Comparison of ENCODE assay signal across 8 mouse cellular contexts in genomic region chr11:49794342-49795144, GRCm38 (mm10). TPM values are rescaled to one million over a fixed set of nuclear protein-coding genes. Genes with fewer than 3 reads are reported as not detected.
DNase-seq lines count a peak whose midpoint lies in the region; ATAC-seq lines count a peak whose summit lies in the region.

No protein-coding gene starts in this region.

- H3K4me3 ChIP-seq in embryonic facial prominence, embryonic 11.5 days (ENCODE audit: low read depth, low read length): peak overlapping the region; percentile 61
- H3K4me3 ChIP-seq in lung, embryonic 15.5 days: peak overlapping the region; percentile 50

- DNase-seq in right cerebral cortex, postnatal 14 days: peak; percentile 9
- DNase-seq in right cerebral cortex, postnatal 36 days (ENCODE audit: low spot score in 2 of 2): no peak
- peak; percentile 75 for DNase-seq in embryonic facial prominence, embryonic 11.5 days (ENCODE audit: low spot score)
- peak; percentile 39 to 41 for DNase-seq in heart, adult 9 months (ENCODE audit: low spot score in 2 of 2)
- peak; percentile 36 for DNase-seq in kidney, adult 18-20 months
- DNase-seq in ovary, postnatal 10 days (ENCODE audit: low spot score): peak; percentile 4
- no peak for DNase-seq in cerebellum, postnatal 36 days

- peak; percentile 78 for ATAC-seq in embryonic facial prominence, embryonic 11.5 days (replicated peaks; ENCODE audit: insufficient number of reproducible peaks, low FRiP score, low TSS enrichment, low read depth)
- ATAC-seq in lung, embryonic 15.5 days (ENCODE audit: borderline replicate concordance, extremely low read depth, low FRiP score, low TSS enrichment): peak; percentile 60; the same call in 1 of the 2 replicates

- H3K9ac ChIP-seq in embryonic facial prominence, embryonic 11.5 days (replicated peaks; ENCODE audit: low read length): peak overlapping the region; percentile 74
- peak overlapping the region; percentile 65 for H3K9ac ChIP-seq in lung, embryonic 15.5 days

- peak overlapping the region; percentile 94 for H3K4me2 ChIP-seq in embryonic facial prominence, embryonic 11.5 days (ENCODE audit: low read depth, low read length)
- peak overlapping the region; percentile 94 for H3K4me2 ChIP-seq in lung, embryonic 15.5 days

- H3K36me3 ChIP-seq in embryonic facial prominence, embryonic 11.5 days (replicated peaks; ENCODE audit: control insufficient read depth, insufficient read depth, low read depth, low read length): no peaks in the 10 kb centered on the region
- no peaks in the 10 kb centered on the region for H3K36me3 ChIP-seq in lung, embryonic 15.5 days

- no peaks in the 10 kb centered on the region for H3K4me1 ChIP-seq in embryonic facial prominence, embryonic 11.5 days (ENCODE audit: control insufficient read depth, insufficient read depth, low read length)
- peaks cover 16% of the 10 kb centered on the region for H3K4me1 ChIP-seq in lung, embryonic 15.5 days

- no peaks in the 10 kb centered on the region for H3K27me3 ChIP-seq in embryonic facial prominence, embryonic 11.5 days (ENCODE audit: control insufficient read depth, insufficient read depth, low read length)
- H3K27me3 ChIP-seq in lung, embryonic 15.5 days: peaks cover 4% of the 10 kb centered on the region; the same call in 1 of the 2 replicates

- no peaks in the 10 kb centered on the region for H3K9me3 ChIP-seq in embryonic facial prominence, embryonic 11.5 days (replicated peaks; ENCODE audit: control insufficient read depth, low read length)
- H3K9me3 ChIP-seq in lung, embryonic 15.5 days: no peaks in the 10 kb centered on the region

- peak overlapping the region; percentile 47; the same call in 1 of the 2 replicates for H3K27ac ChIP-seq in embryonic facial prominence, embryonic 11.5 days (replicated peaks; ENCODE audit: low read depth, low read length)
- peak overlapping the region; percentile 53; the same call in 1 of the 2 replicates for H3K27ac ChIP-seq in lung, embryonic 15.5 days

- WGBS in embryonic facial prominence, embryonic 11.5 days: under 1% methylated on average over 45 of the region's 45 CpGs
- under 1% methylated on average over 43 of the region's 45 CpGs for WGBS in lung, embryonic 15.5 days

RNA-seq across cellular contexts. Expression of gene Gfpt2, which starts 0.6 kb away (rescaled TPM):
- 26.1 and 28.1 TPM in 2 replicates for polyA plus RNA-seq in embryonic facial prominence, embryonic 11.5 days (2014; fragmentation: Nextera tagmentation; extraction: Ambion mirVana)
- 10.3 and 10.6 TPM in 2 replicates for polyA plus RNA-seq in lung, embryonic 15.5 days (2015; fragmentation: Nextera tagmentation; extraction: Ambion mirVana)

RNA-seq across cellular contexts. Expression of gene Mapk9, which starts 52.0 kb away (rescaled TPM):
- polyA plus RNA-seq in embryonic facial prominence, embryonic 11.5 days (2014; fragmentation: Nextera tagmentation; extraction: Ambion mirVana): 43.1 and 43.7 TPM in 2 replicates
- polyA plus RNA-seq in lung, embryonic 15.5 days (2015; fragmentation: Nextera tagmentation; extraction: Ambion mirVana): 36.1 and 38.8 TPM in 2 replicates

Comparison
In these comparisons a context has a peak if more than half of its experiments do, and no peak if none do; other contexts are left out.
1. DNase-seq: peak in right cerebral cortex, postnatal 14 days (single experiment), embryonic facial prominence, embryonic 11.5 days (single experiment), heart, adult 9 months (2 of 2), kidney, adult 18-20 months (single experiment) and ovary, postnatal 10 days (single experiment); none in right cerebral cortex, postnatal 36 days (0 of 2) and cerebellum, postnatal 36 days (0 of 2).